Mouse (Mus musculus) hindbrain, embryonic 13.5 days (tissue): Measurements from ENCODE around the gene Ppil6. TPM values are rescaled to one million over a fixed set of nuclear protein-coding genes. Genes with fewer than 3 reads are reported as not detected.

Experiments
- ATAC-seq: fragments of 200-750 bp; cut with Nextera tagmentation; 2 replicates; pipeline ENCODE4 v1.8.0; 2017; ENCODE audit warnings: moderate TSS enrichment; ENCODE audit not compliant: low FRiP score
- H3K27ac ChIP-seq: fragments of 300-500 bp; sonication (generic); 2 replicates; pipeline ENCODE4 v1.5.1; 2015; ENCODE audit warnings: inconsistent platforms, mild to moderate bottlenecking, moderate library complexity
- H3K27me3 ChIP-seq: fragments of 300-500 bp; sonication (generic); 2 replicates; pipeline ENCODE4 v1.6.1; 2015; ENCODE audit warnings: mild to moderate bottlenecking, inconsistent platforms
- H3K36me3 ChIP-seq: fragments of 300-500 bp; sonication (generic); 2 replicates; pipeline ENCODE4 v1.6.1; 2015; ENCODE audit warnings: mild to moderate bottlenecking, inconsistent platforms
- H3K4me1 ChIP-seq: fragments of 300-500 bp; sonication (generic); replicated peaks from 2 replicates; pipeline ENCODE4 v1.6.1; 2015; ENCODE audit warnings: inconsistent platforms
- H3K4me2 ChIP-seq: fragments of 300-500 bp; sonication (generic); 2 replicates; pipeline ENCODE4 v1.6.1; 2015; ENCODE audit warnings: inconsistent platforms, mild to moderate bottlenecking, moderate library complexity
- H3K4me3 ChIP-seq: fragments of 300-500 bp; sonication (generic); 2 replicates; pipeline ENCODE4 v1.5.1; 2015; ENCODE audit warnings: mild to moderate bottlenecking, inconsistent platforms
- H3K9ac ChIP-seq: fragments of 300-500 bp; sonication (generic); 2 replicates; pipeline ENCODE4 v1.6.1; 2015; ENCODE audit warnings: mild to moderate bottlenecking, inconsistent platforms
- H3K9me3 ChIP-seq: fragments of 300-500 bp; sonication (generic); 2 replicates; pipeline ENCODE4 v1.6.1; 2016; ENCODE audit warnings: inconsistent platforms
- WGBS: fragments of 180-500 bp; shearing (Covaris S2); methylation state at CpG from one replicate; pipeline ENCODE4 v1.1.7; 2015; 5-methylcytosine and 5-hydroxymethylcytosine counted together
- polyA plus RNA-seq: library from polyadenylated mRNA; unstranded; fragments of >200 nt; fragmentation: Nextera tagmentation; extraction: Ambion mirVana; gene quantifications from 2 replicates; pipeline ENCODE4 v1.2.1, GENCODE M21; 2015

The Ppil6 gene
- polyA plus RNA-seq, 1 experiment from 2014 or later, result 4.6 TPM

DNA sequence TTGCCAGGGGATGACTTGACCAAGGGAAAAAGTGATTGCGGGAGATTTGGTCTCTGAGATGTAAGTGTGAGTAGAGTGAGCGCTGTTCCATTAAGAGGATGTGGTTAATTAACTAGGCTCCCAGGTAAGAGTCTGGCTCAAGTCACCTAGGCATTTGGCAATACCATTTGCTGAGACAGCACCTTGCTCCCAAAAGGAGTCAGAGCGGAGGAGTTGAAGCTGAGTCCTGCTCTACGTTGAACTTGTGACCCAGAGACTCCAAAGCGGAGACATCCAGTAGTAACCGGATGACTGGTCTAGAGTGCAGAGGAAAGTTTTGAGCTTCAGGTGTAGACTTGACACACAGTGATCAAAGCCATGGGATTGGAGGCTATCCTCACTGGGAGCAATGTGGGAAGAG, 51.8 kb downstream of the Ppil6 start:
- WGBS, result 96% methylated on average over 6 of the region's 6 CpGs
- no peak for ATAC-seq

DNA sequence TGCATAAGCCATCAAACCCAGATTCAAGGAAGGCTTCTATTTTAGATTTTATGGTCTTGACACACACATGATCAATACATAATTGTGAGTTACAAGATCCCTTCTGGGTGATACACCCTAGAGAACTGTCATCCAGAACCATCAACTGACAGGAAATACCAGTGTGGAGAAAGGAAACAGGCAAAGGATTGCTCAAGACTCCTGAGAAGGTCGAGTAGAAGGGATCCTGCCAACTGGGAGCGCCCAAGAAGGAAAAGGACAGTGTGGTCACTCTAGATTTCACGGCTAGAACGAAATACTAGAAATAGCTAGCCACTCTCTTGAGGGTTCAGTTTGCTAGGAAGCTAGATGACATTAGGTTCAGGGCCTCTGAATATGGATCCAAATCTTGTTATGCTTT, 53.2 kb downstream of the Ppil6 start:
- Histone ChIP-seq H3K27ac (no peak overlapping the region), H3K9ac (no peak overlapping the region), H3K4me3 (no peak overlapping the region), H3K9me3 (no peaks in the 10 kb centered on the region), H3K4me2 (no peak overlapping the region), H3K27me3 (no peaks in the 10 kb centered on the region), H3K36me3 (peaks cover 7% of the 10 kb centered on the region; the same call in 1 of the 2 replicates), H3K4me1 (peaks cover 9% of the 10 kb centered on the region; the same call in 1 of the 2 replicates)
- 89% methylated on average over 4 of the region's 4 CpGs for WGBS
- ATAC-seq, result no peak

More for the DNA sequence above, 51.8 kb downstream of the Ppil6 start:
- Histone ChIP-seq H3K36me3 (peaks cover 17% of the 10 kb centered on the region), H3K4me1 (peaks cover 9% of the 10 kb centered on the region; the same call in 1 of the 2 replicates), H3K4me3 (no peak overlapping the region), H3K27ac (no peak overlapping the region), H3K9me3 (no peaks in the 10 kb centered on the region), H3K27me3 (no peaks in the 10 kb centered on the region), H3K9ac (no peak overlapping the region), H3K4me2 (no peak overlapping the region)

DNA sequence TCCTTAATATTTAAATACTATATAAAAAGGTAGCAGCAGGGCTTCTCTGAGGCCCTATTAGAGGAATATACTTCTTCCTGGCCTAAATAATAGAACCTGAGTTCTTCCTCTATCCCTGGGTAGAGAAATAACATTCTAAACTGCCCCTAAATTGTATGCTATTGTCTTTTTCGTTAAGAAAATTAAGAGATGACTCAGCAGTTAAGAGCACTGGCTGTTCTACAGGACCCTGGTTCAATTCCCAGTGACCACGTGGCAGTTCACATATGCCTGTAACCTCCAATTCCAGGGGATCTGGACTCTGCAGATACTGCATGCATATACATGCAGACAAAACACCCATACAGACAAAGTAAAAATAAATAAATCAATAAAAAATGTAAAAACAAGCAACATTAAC, 53.6 kb downstream of the Ppil6 start:
- ATAC-seq, result no peak
- Histone ChIP-seq H3K4me2 (no peak overlapping the region), H3K27me3 (no peaks in the 10 kb centered on the region), H3K9ac (no peak overlapping the region), H3K4me3 (no peak overlapping the region), H3K36me3 (peaks cover 9% of the 10 kb centered on the region; the same call in 1 of the 2 replicates), H3K4me1 (peaks cover 9% of the 10 kb centered on the region; the same call in 1 of the 2 replicates), H3K9me3 (no peaks in the 10 kb centered on the region), H3K27ac (no peak overlapping the region)
- WGBS, result 71% methylated on average over 2 of the region's 2 CpGs

DNA sequence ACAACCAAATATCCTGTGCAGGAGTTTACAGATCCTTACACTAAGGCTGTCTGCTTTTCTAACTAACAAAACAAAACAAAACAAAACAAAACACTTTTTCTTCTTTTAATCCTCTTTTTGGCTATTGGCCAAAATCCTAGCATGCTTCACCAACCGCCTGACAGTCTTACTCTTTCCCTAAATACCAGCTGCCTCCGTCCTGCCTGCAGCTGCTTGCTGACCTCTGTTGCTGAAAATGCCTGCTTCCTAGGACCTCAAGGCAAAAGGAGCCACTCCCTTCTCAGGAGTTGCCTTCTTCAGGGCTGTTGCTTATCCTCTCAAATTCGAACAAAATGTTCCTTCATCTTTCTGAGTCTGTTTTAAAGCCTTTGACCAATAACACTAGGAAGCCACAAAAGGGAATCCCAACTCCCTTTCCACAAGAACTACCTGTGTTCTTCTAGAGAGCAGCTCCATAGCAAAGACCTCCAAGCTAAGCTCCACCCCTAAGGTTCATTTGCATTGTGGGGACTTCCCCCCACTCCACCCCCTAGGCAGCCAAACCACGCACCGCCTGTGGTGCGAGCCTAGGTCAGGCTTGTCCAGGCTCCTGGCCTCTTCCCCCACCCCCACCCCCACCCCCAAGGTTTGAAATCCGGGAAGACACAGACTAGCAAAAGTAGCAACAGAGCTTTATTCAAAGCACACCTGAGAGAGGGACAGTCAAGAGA, 54.4 kb downstream of the Ppil6 start:
- no peak for ATAC-seq
- peaks cover 9% of the 10 kb centered on the region; the same call in 1 of the 2 replicates for H3K4me1 ChIP-seq
- H3K27me3 ChIP-seq, result no peaks in the 10 kb centered on the region
- no peak overlapping the region for H3K4me2 ChIP-seq
- no peak overlapping the region for H3K27ac ChIP-seq
- 7% methylated on average over 7 of the region's 7 CpGs for WGBS
- H3K9me3 ChIP-seq, result peaks cover 6% of the 10 kb centered on the region
- H3K36me3 ChIP-seq, result peaks cover 10% of the 10 kb centered on the region
- H3K9ac ChIP-seq, result no peak overlapping the region
- no peak overlapping the region for H3K4me3 ChIP-seq

DNA sequence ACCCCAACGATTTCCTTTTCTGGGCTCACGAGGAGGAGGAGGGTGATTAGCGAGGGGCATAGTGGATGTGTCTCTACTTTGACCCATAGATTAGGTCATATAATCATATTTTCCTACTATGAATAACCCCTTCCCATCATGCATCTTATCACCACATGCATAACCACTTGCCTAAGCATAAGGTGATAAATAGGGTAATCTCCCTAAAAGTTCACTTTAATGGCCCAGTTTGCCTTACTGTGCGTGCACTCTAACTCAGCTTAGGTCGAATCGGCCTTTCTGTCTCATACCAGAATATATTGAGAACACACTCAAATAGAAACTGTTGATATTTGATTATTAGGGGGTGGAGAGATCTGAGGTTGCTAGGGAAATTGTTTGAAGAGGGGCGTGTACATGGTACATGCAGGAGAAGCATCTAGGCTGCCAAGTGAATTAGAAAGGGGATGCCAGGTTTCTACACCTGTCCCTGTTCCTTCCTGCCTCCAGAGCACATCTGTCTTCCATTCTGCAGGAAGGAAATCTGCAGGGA, 55.1 kb downstream of the Ppil6 start:
- H3K4me1 ChIP-seq, result peaks cover 9% of the 10 kb centered on the region; the same call in 1 of the 2 replicates
- H3K9ac ChIP-seq, result no peak overlapping the region
- H3K4me3 ChIP-seq, result no peak overlapping the region
- H3K9me3 ChIP-seq, result peaks cover 6% of the 10 kb centered on the region
- H3K27ac ChIP-seq, result no peak overlapping the region
- H3K27me3 ChIP-seq, result no peaks in the 10 kb centered on the region
- ATAC-seq, result no peak
- peaks cover 10% of the 10 kb centered on the region for H3K36me3 ChIP-seq
- H3K4me2 ChIP-seq, result no peak overlapping the region
- 64% methylated on average over 7 of the region's 7 CpGs for WGBS

DNA sequence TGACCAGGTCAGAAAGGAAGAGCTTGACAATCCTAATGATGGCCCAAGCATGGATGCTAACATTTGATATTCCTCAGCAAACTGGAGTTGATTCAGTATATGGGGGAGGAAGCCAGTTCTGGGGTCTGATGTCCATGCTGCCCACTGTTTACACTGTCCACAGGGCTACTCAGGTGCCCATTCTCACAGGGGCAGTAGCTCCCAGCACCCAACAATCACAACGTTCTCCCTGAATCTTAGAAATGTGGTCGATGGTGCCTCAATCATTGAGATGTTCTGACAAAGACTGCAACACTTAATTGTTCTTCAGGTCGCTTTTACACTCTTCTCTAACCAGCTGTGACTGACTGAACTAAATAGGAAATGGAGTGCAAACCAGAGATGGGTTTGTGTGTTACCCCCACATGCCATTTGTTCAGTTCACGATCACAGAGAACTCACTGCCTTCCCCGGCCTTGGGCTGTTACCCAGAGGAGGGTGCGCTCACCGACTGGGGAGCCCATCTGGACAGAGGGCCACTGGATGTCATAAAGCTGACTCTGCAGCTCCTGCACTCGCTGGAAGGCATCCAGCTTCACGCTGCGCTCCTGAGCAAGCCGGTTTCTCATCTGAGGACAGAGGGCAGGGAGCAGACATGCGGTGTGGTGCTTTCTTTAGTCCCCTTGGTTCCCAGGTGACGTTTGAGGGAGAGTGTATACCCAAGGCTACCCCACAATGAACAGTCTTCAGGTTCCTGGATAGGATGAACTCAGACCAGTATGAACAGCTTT, 56.3 kb downstream of the Ppil6 start:
- WGBS, result 66% methylated on average over 13 of the region's 13 CpGs

DNA sequence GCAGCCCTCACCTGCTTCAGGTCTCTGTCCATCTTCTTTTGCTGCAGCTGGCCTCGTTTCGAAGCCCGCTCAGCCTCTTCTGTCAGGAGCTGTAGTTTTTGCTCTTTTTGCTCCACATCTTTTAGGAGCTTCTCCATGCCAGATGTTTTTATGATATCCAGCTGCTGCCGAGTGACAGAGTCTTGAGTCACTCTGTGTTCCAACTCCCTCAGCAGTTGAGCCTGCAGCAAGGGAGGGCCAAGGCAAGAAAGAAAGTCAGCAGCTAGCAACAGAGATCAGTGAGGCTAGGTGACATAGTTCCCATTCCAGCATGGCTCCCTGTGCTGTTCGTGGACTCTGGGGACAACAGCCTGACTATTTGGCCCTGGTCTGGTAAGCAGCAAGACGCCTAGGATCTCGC, 60.5 kb downstream of the Ppil6 start:
- no peak overlapping the region for H3K4me3 ChIP-seq
- 86% methylated on average over 7 of the region's 7 CpGs for WGBS

More for the DNA sequence above, 56.3 kb downstream of the Ppil6 start:
- H3K27ac ChIP-seq, result no peak overlapping the region
- H3K36me3 ChIP-seq, result peaks cover 10% of the 10 kb centered on the region
- H3K9ac ChIP-seq, result no peak overlapping the region
- H3K27me3 ChIP-seq, result no peaks in the 10 kb centered on the region
- no peak overlapping the region for H3K4me3 ChIP-seq
- H3K4me1 ChIP-seq, result peaks cover 9% of the 10 kb centered on the region; the same call in 1 of the 2 replicates
- H3K4me2 ChIP-seq, result no peak overlapping the region
- H3K9me3 ChIP-seq, result peaks cover 6% of the 10 kb centered on the region
- no peak for ATAC-seq

DNA sequence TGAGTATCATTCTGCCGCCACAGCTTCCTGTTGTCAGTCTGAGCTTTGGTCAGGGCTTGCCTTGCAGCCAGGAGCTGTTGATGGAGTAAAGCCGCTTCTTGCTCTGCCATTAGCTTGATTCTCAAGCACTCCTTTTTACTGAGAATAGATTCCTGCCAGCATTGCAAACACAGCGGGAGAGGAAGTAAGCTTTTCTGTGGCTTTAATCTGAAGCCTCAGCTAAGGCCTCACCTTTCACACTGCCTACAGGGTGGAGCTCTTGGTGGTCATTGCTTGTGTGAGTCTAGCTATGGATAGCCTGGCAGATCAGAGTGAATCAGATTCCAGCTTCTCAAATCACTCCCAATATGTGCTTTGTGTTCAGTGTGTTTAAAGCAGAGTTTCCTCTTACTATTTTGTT, 62.1 kb downstream of the Ppil6 start:
- peaks cover 7% of the 10 kb centered on the region; the same call in 1 of the 2 replicates for H3K4me1 ChIP-seq
- ATAC-seq, result no peak
- H3K27ac ChIP-seq, result no peak overlapping the region
- H3K27me3 ChIP-seq, result no peaks in the 10 kb centered on the region
- 43% methylated on average over 3 of the region's 3 CpGs for WGBS
- no peak overlapping the region for H3K4me2 ChIP-seq
- no peak overlapping the region for H3K4me3 ChIP-seq
- H3K36me3 ChIP-seq, result peaks cover 7% of the 10 kb centered on the region
- no peak overlapping the region for H3K9ac ChIP-seq
- H3K9me3 ChIP-seq, result peaks cover 6% of the 10 kb centered on the region

More for the DNA sequence above, 60.5 kb downstream of the Ppil6 start:
- Histone ChIP-seq H3K4me1 (peaks cover 7% of the 10 kb centered on the region; the same call in 1 of the 2 replicates), H3K9ac (no peak overlapping the region), H3K9me3 (peaks cover 6% of the 10 kb centered on the region), H3K4me2 (no peak overlapping the region), H3K36me3 (peaks cover 7% of the 10 kb centered on the region), H3K27ac (no peak overlapping the region), H3K27me3 (no peaks in the 10 kb centered on the region)
- no peak for ATAC-seq

DNA sequence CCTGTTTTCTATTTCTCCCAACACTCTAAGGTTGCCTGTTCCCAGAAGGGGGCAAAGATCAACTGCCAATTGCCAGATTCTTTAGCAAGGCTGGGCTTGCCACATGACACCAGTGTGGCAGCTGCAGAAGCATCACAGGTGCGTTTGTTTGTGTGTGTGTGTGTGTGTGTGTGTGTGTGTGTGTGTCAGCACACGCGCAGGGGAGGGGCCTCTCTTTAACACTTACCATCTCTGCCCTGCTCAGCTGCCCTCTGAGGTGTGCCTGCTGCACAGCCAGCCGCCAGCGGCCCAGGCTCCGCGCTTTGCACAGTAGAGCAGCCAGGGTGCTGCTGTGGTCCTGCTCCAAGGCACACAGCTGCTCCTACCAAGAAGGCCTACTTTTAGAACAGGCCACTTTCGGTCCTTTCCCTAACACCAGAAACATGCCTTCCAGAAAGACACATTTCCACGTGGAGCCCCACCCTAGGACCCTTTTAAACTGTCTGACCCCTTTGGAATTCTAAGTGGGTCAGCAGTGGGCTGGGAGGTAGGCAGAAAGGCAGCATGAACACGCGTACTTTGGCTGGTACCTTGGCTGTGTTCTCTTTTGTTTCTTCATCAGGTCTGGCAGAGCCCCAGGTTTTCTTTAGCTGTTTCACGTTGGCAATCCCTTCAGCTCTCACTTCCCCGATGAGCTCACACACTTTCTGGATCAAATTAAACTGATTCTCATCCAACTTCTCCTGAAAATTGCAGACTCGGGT, 62.8 kb downstream of the Ppil6 start:
- Histone ChIP-seq H3K4me3 (no peak overlapping the region), H3K4me2 (no peak overlapping the region), H3K27ac (no peak overlapping the region; the same call in 1 of the 2 replicates), H3K9ac (no peak overlapping the region), H3K9me3 (peaks cover 6% of the 10 kb centered on the region), H3K4me1 (peaks cover 7% of the 10 kb centered on the region; the same call in 1 of the 2 replicates), H3K36me3 (peaks cover 7% of the 10 kb centered on the region), H3K27me3 (no peaks in the 10 kb centered on the region)
- WGBS, result 51% methylated on average over 14 of the region's 14 CpGs
- ATAC-seq, result peak; percentile 46

DNA sequence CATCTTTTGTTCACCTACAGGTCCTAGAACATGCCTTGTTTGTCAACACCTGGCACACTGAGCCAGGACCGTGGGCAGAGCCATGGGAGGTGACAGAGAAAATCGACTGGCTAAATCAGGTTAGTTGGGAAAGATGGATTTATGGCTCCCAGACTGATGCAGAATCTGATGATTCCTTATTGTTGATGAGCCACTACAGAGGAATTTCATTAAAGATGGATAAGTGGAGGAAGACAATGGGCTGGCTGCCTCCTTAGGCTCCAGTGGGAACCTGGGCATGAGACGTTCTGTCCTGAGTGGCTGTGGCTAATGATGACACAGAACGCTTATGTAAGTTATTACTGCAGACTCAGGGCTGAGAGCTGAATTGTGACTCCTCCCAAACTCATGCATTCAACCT, 63.5 kb downstream of the Ppil6 start:
- Histone ChIP-seq H3K9me3 (peaks cover 6% of the 10 kb centered on the region), H3K27ac (no peak overlapping the region), H3K27me3 (no peaks in the 10 kb centered on the region), H3K4me1 (peaks cover 7% of the 10 kb centered on the region; the same call in 1 of the 2 replicates), H3K4me3 (no peak overlapping the region), H3K4me2 (no peak overlapping the region), H3K36me3 (peaks cover 4% of the 10 kb centered on the region; the same call in 1 of the 2 replicates), H3K9ac (no peak overlapping the region)
- no peak for ATAC-seq
- 72% methylated on average over 4 of the region's 4 CpGs for WGBS

DNA sequence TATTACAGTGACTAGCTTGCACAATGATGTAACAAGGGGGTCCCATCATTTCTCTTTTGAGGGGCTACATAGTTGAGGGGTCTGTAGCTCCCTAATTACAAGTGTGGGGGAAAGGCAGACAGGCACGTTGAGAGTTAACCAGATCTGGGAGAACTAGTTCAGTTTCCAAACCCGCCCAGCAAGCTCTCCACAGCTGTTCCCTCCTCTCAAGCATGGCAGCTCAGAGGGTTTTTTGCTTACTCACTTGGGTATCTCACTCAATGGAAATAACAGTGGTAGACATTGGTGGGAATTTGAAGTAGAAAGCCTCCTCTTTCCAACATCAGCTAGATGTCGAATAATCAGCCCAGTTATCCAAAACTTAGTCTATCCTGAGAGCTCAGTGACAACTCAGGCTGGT, 64.8 kb downstream of the Ppil6 start:
- Histone ChIP-seq H3K27ac (no peak overlapping the region), H3K4me1 (peaks cover 7% of the 10 kb centered on the region; the same call in 1 of the 2 replicates), H3K9me3 (no peaks in the 10 kb centered on the region), H3K9ac (no peak overlapping the region), H3K27me3 (no peaks in the 10 kb centered on the region), H3K36me3 (0 out of 2 replicates have a peak, but pooled peaks cover 3% of the 10 kb centered on the region), H3K4me2 (no peak overlapping the region), H3K4me3 (no peak overlapping the region)
- 87% methylated on average over 3 of the region's 3 CpGs for WGBS
- no peak for ATAC-seq

DNA sequence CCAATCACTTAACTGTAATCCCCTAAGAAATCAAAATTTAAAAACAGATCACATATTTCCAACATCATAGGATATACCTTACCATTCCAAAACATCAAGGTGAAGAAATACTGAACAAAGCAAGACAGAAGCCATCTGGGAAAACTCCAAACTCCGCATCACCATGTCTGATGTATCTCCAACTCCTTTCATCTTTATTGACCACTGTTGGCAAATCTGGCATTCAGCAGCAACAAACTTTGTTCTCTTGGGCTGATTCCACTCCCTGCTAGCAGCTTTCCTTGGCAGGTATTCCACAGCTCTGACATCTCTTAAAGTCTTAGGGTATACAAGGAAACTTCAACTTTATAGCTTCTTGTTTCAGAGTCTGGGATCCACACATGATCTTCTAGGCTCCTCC, 68.2 kb downstream of the Ppil6 start:
- ATAC-seq, result no peak
- H3K4me1 ChIP-seq, result no peaks in the 10 kb centered on the region
- no peak overlapping the region for H3K4me3 ChIP-seq
- no peak overlapping the region for H3K27ac ChIP-seq
- 98% methylated on average over 1 of the region's 1 CpGs for WGBS
- no peaks in the 10 kb centered on the region for H3K27me3 ChIP-seq
- H3K9ac ChIP-seq, result no peak overlapping the region
- H3K4me2 ChIP-seq, result no peak overlapping the region
- peaks cover 5% of the 10 kb centered on the region for H3K9me3 ChIP-seq
- H3K36me3 ChIP-seq, result 0 out of 2 replicates have a peak, but pooled peaks cover 5% of the 10 kb centered on the region
